ENCODE assay signal across 8 mouse cellular contexts in genomic region chr10:69211560-69211959, GRCm38 (mm10). TPM values are rescaled to one million over a fixed set of nuclear protein-coding genes. Genes with fewer than 3 reads are reported as not detected.
DNase-seq lines count a peak whose midpoint lies in the region; ATAC-seq lines count a peak whose summit lies in the region.

No protein-coding gene starts in this region.

- 0 out of 2 replicates have a peak, but pooled peaks cover 13% of the 10 kb centered on the region for H3K4me1 ChIP-seq in kidney, embryonic 14.5 days (ENCODE audit: control insufficient read depth, insufficient read depth, low read length)
- peaks cover 9% of the 10 kb centered on the region for H3K4me1 ChIP-seq in embryonic facial prominence, embryonic 12.5 days
- H3K4me1 ChIP-seq in liver, embryonic 13.5 days (replicated peaks), result peaks cover 33% of the 10 kb centered on the region

- no peak for DNase-seq in kidney, adult 18-20 months
- peak; percentile 31 to 47 for DNase-seq in heart, postnatal 14 days
- DNase-seq in liver, embryonic 13.5 days, result no peak
- peak; percentile 23 for DNase-seq in neural tube, embryonic 10.5 days (ENCODE audit: extremely low spot score, low spot score)
- DNase-seq in thymus, adult 18-20 months, result no peak
- DNase-seq in cerebellum, adult 18-20 months, result no peak

- peak overlapping the region; percentile 88 for H3K4me2 ChIP-seq in kidney, embryonic 14.5 days (replicated peaks; ENCODE audit: low read depth, low read length)
- H3K4me2 ChIP-seq in embryonic facial prominence, embryonic 12.5 days (replicated peaks), result peak overlapping the region; percentile 81
- peak overlapping the region; percentile 75 for H3K4me2 ChIP-seq in liver, embryonic 13.5 days

- WGBS in kidney, embryonic 14.5 days, result 59% methylated on average over 8 of the region's 8 CpGs
- WGBS in embryonic facial prominence, embryonic 12.5 days, result 49% methylated on average over 8 of the region's 8 CpGs
- WGBS in liver, embryonic 13.5 days (ENCODE audit: insufficient replicate concordance), result 13% methylated on average over 8 of the region's 8 CpGs

- peaks cover 3% of the 10 kb centered on the region; the same call in 1 of the 2 replicates for H3K36me3 ChIP-seq in kidney, embryonic 14.5 days (ENCODE audit: control insufficient read depth, insufficient read depth, low read length)
- H3K36me3 ChIP-seq in embryonic facial prominence, embryonic 12.5 days, result peaks cover 4% of the 10 kb centered on the region; the same call in 1 of the 2 replicates
- H3K36me3 ChIP-seq in liver, embryonic 13.5 days, result 0 out of 2 replicates have a peak, but pooled peaks cover 2% of the 10 kb centered on the region

- peak overlapping the region; percentile 92; the same call in 1 of the 2 replicates for H3K9ac ChIP-seq in kidney, embryonic 14.5 days (ENCODE audit: low read depth, low read length)
- peak overlapping the region; percentile 96 for H3K9ac ChIP-seq in embryonic facial prominence, embryonic 12.5 days
- H3K9ac ChIP-seq in liver, embryonic 13.5 days, result peak overlapping the region; percentile 74; the same call in 1 of the 2 replicates

- H3K4me3 ChIP-seq in kidney, embryonic 14.5 days (ENCODE audit: low read length), result peak overlapping the region; percentile 80
- peak overlapping the region; percentile 78 for H3K4me3 ChIP-seq in embryonic facial prominence, embryonic 12.5 days
- peak overlapping the region; percentile 61 for H3K4me3 ChIP-seq in liver, embryonic 13.5 days (replicated peaks)

- H3K27me3 ChIP-seq in kidney, embryonic 14.5 days (ENCODE audit: control insufficient read depth, insufficient read depth, low read length), result no peaks in the 10 kb centered on the region
- H3K27me3 ChIP-seq in embryonic facial prominence, embryonic 12.5 days, result no peaks in the 10 kb centered on the region
- H3K27me3 ChIP-seq in liver, embryonic 13.5 days, result peaks cover 33% of the 10 kb centered on the region

- no peak for ATAC-seq in kidney, embryonic 14.5 days (ENCODE audit: low FRiP score, low TSS enrichment)
- no peak for ATAC-seq in embryonic facial prominence, embryonic 12.5 days (ENCODE audit: insufficient number of reproducible peaks, insufficient read depth, low FRiP score, low TSS enrichment)
- no peak for ATAC-seq in liver, embryonic 13.5 days (ENCODE audit: low read depth)

- H3K9me3 ChIP-seq in kidney, embryonic 14.5 days (ENCODE audit: control insufficient read depth, low read length), result no peaks in the 10 kb centered on the region
- no peaks in the 10 kb centered on the region for H3K9me3 ChIP-seq in embryonic facial prominence, embryonic 12.5 days
- H3K9me3 ChIP-seq in liver, embryonic 13.5 days (replicated peaks), result no peaks in the 10 kb centered on the region

- H3K27ac ChIP-seq in kidney, embryonic 14.5 days (ENCODE audit: low read depth, low read length), result peak overlapping the region; percentile 99; the same call in 1 of the 2 replicates
- peak overlapping the region; percentile 99 for H3K27ac ChIP-seq in embryonic facial prominence, embryonic 12.5 days
- H3K27ac ChIP-seq in liver, embryonic 13.5 days, result peak overlapping the region; percentile 87; the same call in 1 of the 2 replicates

- intact Hi-C loops in heart, postnatal 14 days (cut with DNase I), result no loop called here

RNA-seq across cellular contexts. Expression of gene A930033H14Rik, which starts 1.3 kb away (rescaled TPM):
- polyA plus RNA-seq in kidney, embryonic 14.5 days (2014; fragmentation: Nextera tagmentation; extraction: Ambion mirVana), result 1.5 and 2.6 TPM in 2 replicates
- polyA plus RNA-seq in embryonic facial prominence, embryonic 12.5 days (2016; fragmentation: Nextera tagmentation; extraction: Ambion mirVana), result 3.0 and 3.3 TPM in 2 replicates
- total RNA-seq in heart, postnatal 14 days (2021), result 1 to 10 TPM; 2.4 to 2.8 TPM
- 0.39 TPM in 2 replicates for polyA plus RNA-seq in liver, embryonic 13.5 days (2015; fragmentation: Nextera tagmentation; extraction: Ambion mirVana)

Comparison
In these comparisons a context has a peak if more than half of its experiments do, and no peak if none do; other contexts are left out.
1. DNase-seq: peak in heart, postnatal 14 days (2 of 2) and neural tube, embryonic 10.5 days (single experiment); none in kidney, adult 18-20 months (single experiment), liver, embryonic 13.5 days (single experiment), thymus, adult 18-20 months (0 of 2) and cerebellum, adult 18-20 months (0 of 2).
2. Peak in every context shown above with its lines, with median percentiles within 50 percentile points of each other: H3K27ac ChIP-seq, H3K4me2 ChIP-seq, H3K4me3 ChIP-seq and H3K9ac ChIP-seq.